Mouse (Mus musculus) heart, embryonic 13.5 days (tissue): Measurements from ENCODE around the gene Fmo2. TPM values are rescaled to one million over a fixed set of nuclear protein-coding genes. Genes with fewer than 3 reads are reported as not detected.

Experiments
- ATAC-seq: fragments of 200-750 bp; cut with Nextera tagmentation; 2 replicates; pipeline ENCODE4 v1.8.0; 2017; ENCODE audit warnings: moderate TSS enrichment; ENCODE audit not compliant: insufficient number of reproducible peaks, low FRiP score, low TSS enrichment; ENCODE audit errors: extremely low read depth
- H3K27ac ChIP-seq: fragments of 300-500 bp; sonication (generic); replicated peaks from 2 replicates; pipeline ENCODE4 v1.5.1; 2015; ENCODE audit warnings: moderate library complexity, mild to moderate bottlenecking, inconsistent platforms
- H3K27me3 ChIP-seq: fragments of 300-500 bp; sonication (generic); replicated peaks from 2 replicates; pipeline ENCODE4 v1.6.1; 2015; ENCODE audit warnings: mild to moderate bottlenecking, inconsistent platforms
- H3K36me3 ChIP-seq: fragments of 300-500 bp; sonication (generic); 2 replicates; pipeline ENCODE4 v1.6.1; 2015; ENCODE audit warnings: mild to moderate bottlenecking, inconsistent platforms
- H3K4me1 ChIP-seq: fragments of 300-500 bp; sonication (generic); 2 replicates; pipeline ENCODE4 v1.6.1; 2015; ENCODE audit warnings: inconsistent platforms
- H3K4me2 ChIP-seq: fragments of 300-500 bp; sonication (generic); 2 replicates; pipeline ENCODE4 v1.6.1; 2015; ENCODE audit warnings: inconsistent platforms, mild to moderate bottlenecking, moderate library complexity
- H3K4me3 ChIP-seq: fragments of 300-500 bp; sonication (generic); 2 replicates; pipeline ENCODE4 v1.5.1; 2015; ENCODE audit warnings: moderate library complexity, mild to moderate bottlenecking, inconsistent platforms
- H3K9ac ChIP-seq: fragments of 300-500 bp; sonication (generic); 2 replicates; pipeline ENCODE4 v1.6.1; 2015; ENCODE audit warnings: inconsistent platforms, mild to moderate bottlenecking, moderate library complexity
- H3K9me3 ChIP-seq: fragments of 300-500 bp; sonication (generic); 2 replicates; pipeline ENCODE4 v1.6.1; 2016; ENCODE audit warnings: inconsistent platforms
- WGBS: fragments of 180-500 bp; shearing (Covaris S2); methylation state at CpG from one replicate; pipeline ENCODE4 v1.1.7; 2015; ENCODE audit warnings: mixed read lengths; 5-methylcytosine and 5-hydroxymethylcytosine counted together
- polyA plus RNA-seq: library from polyadenylated mRNA; unstranded; fragments of >200 nt; fragmentation: Nextera tagmentation; extraction: Ambion mirVana; gene quantifications from 2 replicates; pipeline ENCODE4 v1.2.1, GENCODE M21; 2015

The Fmo2 gene
- polyA plus RNA-seq, 1 experiment from 2014 or later, result 3.6 TPM

GRCm38 (mm10) chr1:162887644-162888043, 10.9 kb downstream of the Fmo2 start:
- no peaks in the 10 kb centered on the region for H3K36me3 ChIP-seq
- no peaks in the 10 kb centered on the region for H3K9me3 ChIP-seq
- no peaks in the 10 kb centered on the region for H3K27me3 ChIP-seq
- H3K27ac ChIP-seq, result no peak overlapping the region
- no peaks in the 10 kb centered on the region for H3K4me1 ChIP-seq
- no peak overlapping the region for H3K9ac ChIP-seq
- no peak for ATAC-seq
- no peak overlapping the region for H3K4me2 ChIP-seq
- no peak overlapping the region for H3K4me3 ChIP-seq
- WGBS, result 85% methylated on average over 7 of the region's 7 CpGs

- H3K4me1 ChIP-seq, result no peaks in the 10 kb centered on the region
- no peak for ATAC-seq
- H3K4me3 ChIP-seq, result no peak overlapping the region
- H3K9me3 ChIP-seq, result no peaks in the 10 kb centered on the region
- 73% methylated on average over 11 of the region's 11 CpGs for WGBS
- no peaks in the 10 kb centered on the region for H3K36me3 ChIP-seq
- no peaks in the 10 kb centered on the region for H3K27me3 ChIP-seq
- H3K27ac ChIP-seq, result no peak overlapping the region
- no peak overlapping the region for H3K4me2 ChIP-seq
- no peak overlapping the region for H3K9ac ChIP-seq
These were observed 12.2 kb downstream of the Fmo2 start for GRCm38 (mm10) chr1:162886138-162886816.

GRCm38 (mm10) chr1:162882681-162883080, 15.8 kb downstream of the Fmo2 start:
- no peak overlapping the region for H3K4me2 ChIP-seq
- H3K9ac ChIP-seq, result no peak overlapping the region
- H3K9me3 ChIP-seq, result no peaks in the 10 kb centered on the region
- H3K36me3 ChIP-seq, result no peaks in the 10 kb centered on the region
- no peak overlapping the region for H3K4me3 ChIP-seq
- no peaks in the 10 kb centered on the region for H3K27me3 ChIP-seq
- no peak overlapping the region for H3K27ac ChIP-seq
- 61% methylated on average over 4 of the region's 4 CpGs for WGBS
- no peak for ATAC-seq
- H3K4me1 ChIP-seq, result no peaks in the 10 kb centered on the region

- no peaks in the 10 kb centered on the region for H3K27me3 ChIP-seq
- no peaks in the 10 kb centered on the region for H3K4me1 ChIP-seq
- H3K9ac ChIP-seq, result no peak overlapping the region
- no peaks in the 10 kb centered on the region for H3K36me3 ChIP-seq
- no peak for ATAC-seq
- H3K4me2 ChIP-seq, result no peak overlapping the region
- no peak overlapping the region for H3K4me3 ChIP-seq
- H3K9me3 ChIP-seq, result no peaks in the 10 kb centered on the region
- 46% methylated on average over 11 of the region's 11 CpGs for WGBS
- no peak overlapping the region for H3K27ac ChIP-seq
These were observed 18.7 kb downstream of the Fmo2 start for GRCm38 (mm10) chr1:162879595-162880369.

- no peak overlapping the region for H3K27ac ChIP-seq
- no peak overlapping the region for H3K9ac ChIP-seq
- H3K27me3 ChIP-seq, result no peaks in the 10 kb centered on the region
- H3K4me2 ChIP-seq, result no peak overlapping the region
- H3K36me3 ChIP-seq, result no peaks in the 10 kb centered on the region
- H3K4me1 ChIP-seq, result peaks cover 8% of the 10 kb centered on the region; the same call in 1 of the 2 replicates
- no peak for ATAC-seq
- no peaks in the 10 kb centered on the region for H3K9me3 ChIP-seq
- WGBS, result 24% methylated on average over 3 of the region's 3 CpGs
- no peak overlapping the region for H3K4me3 ChIP-seq
These were observed 23.4 kb downstream of the Fmo2 start for GRCm38 (mm10) chr1:162875091-162875490.

- 37% methylated on average over 9 of the region's 9 CpGs for WGBS
These were observed 26.7 kb downstream of the Fmo2 start for GRCm38 (mm10) chr1:162871701-162872311.

GRCm38 (mm10) chr1:162870978-162871377, 27.5 kb downstream of the Fmo2 start:
- Histone ChIP-seq H3K27me3 (no peaks in the 10 kb centered on the region), H3K9me3 (no peaks in the 10 kb centered on the region), H3K4me1 (peaks cover 8% of the 10 kb centered on the region; the same call in 1 of the 2 replicates), H3K4me2 (no peak overlapping the region), H3K4me3 (no peak overlapping the region), H3K36me3 (no peaks in the 10 kb centered on the region), H3K9ac (no peak overlapping the region), H3K27ac (no peak overlapping the region)
- no peak for ATAC-seq
- WGBS, result 68% methylated on average over 7 of the region's 7 CpGs

More at GRCm38 (mm10) chr1:162871701-162872311, 26.7 kb downstream of the Fmo2 start:
- H3K27ac ChIP-seq, result no peak overlapping the region
- peaks cover 8% of the 10 kb centered on the region; the same call in 1 of the 2 replicates for H3K4me1 ChIP-seq
- no peak overlapping the region for H3K9ac ChIP-seq
- no peak overlapping the region for H3K4me2 ChIP-seq
- H3K36me3 ChIP-seq, result no peaks in the 10 kb centered on the region
- H3K4me3 ChIP-seq, result no peak overlapping the region
- no peak for ATAC-seq
- H3K27me3 ChIP-seq, result no peaks in the 10 kb centered on the region
- H3K9me3 ChIP-seq, result no peaks in the 10 kb centered on the region

- Histone ChIP-seq H3K4me3 (no peak overlapping the region), H3K9ac (no peak overlapping the region), H3K36me3 (no peaks in the 10 kb centered on the region), H3K4me2 (no peak overlapping the region), H3K27ac (no peak overlapping the region), H3K4me1 (peaks cover 8% of the 10 kb centered on the region; the same call in 1 of the 2 replicates), H3K9me3 (no peaks in the 10 kb centered on the region), H3K27me3 (no peaks in the 10 kb centered on the region)
- 69% methylated on average over 4 of the region's 4 CpGs for WGBS
- ATAC-seq, result no peak
These were observed 31.1 kb downstream of the Fmo2 start for GRCm38 (mm10) chr1:162867396-162867795.

GRCm38 (mm10) chr1:162866280-162866681, 32.2 kb downstream of the Fmo2 start, which contains the start of gene Fmo1:
Fmo1 (minus strand) TSS chr1:162866610.
- no peak within 1 kb of the TSS for H3K4me3 ChIP-seq
- ATAC-seq, result no peak
- 45% methylated on average over 7 of the region's 7 CpGs for WGBS
- H3K4me2 ChIP-seq, result no peak within 1 kb of the TSS
- no peaks in the 10 kb centered on the region for H3K27me3 ChIP-seq
- H3K9me3 ChIP-seq, result no peaks in the 10 kb centered on the region
- H3K9ac ChIP-seq, result no peak within 1 kb of the TSS
- H3K4me1 ChIP-seq, result no peaks in the 10 kb centered on the region
- H3K27ac ChIP-seq, result no peak within 1 kb of the TSS
- no peaks in the 10 kb centered on the region for H3K36me3 ChIP-seq

- Histone ChIP-seq H3K27me3 (no peaks in the 10 kb centered on the region), H3K4me2 (no peak overlapping the region), H3K4me1 (no peaks in the 10 kb centered on the region), H3K9me3 (no peaks in the 10 kb centered on the region), H3K36me3 (no peaks in the 10 kb centered on the region), H3K4me3 (no peak overlapping the region), H3K9ac (no peak overlapping the region), H3K27ac (no peak overlapping the region)
- 44% methylated on average over 3 of the region's 3 CpGs for WGBS
- no peak for ATAC-seq
These were observed 33.1 kb downstream of the Fmo2 start for GRCm38 (mm10) chr1:162865493-162865830.

GRCm38 (mm10) chr1:162864816-162865492, 33.6 kb downstream of the Fmo2 start:
- H3K4me1 ChIP-seq, result no peaks in the 10 kb centered on the region
- no peak for ATAC-seq

More at GRCm38 (mm10) chr1:162864816-162865492, 33.6 kb downstream of the Fmo2 start:
- Histone ChIP-seq H3K9ac (no peak overlapping the region), H3K9me3 (no peaks in the 10 kb centered on the region), H3K27ac (no peak overlapping the region), H3K36me3 (no peaks in the 10 kb centered on the region), H3K4me2 (no peak overlapping the region), H3K27me3 (no peaks in the 10 kb centered on the region), H3K4me3 (no peak overlapping the region)
- WGBS, result 68% methylated on average over 8 of the region's 8 CpGs
